Mouse (Mus musculus) CD4-positive, CD25-positive, alpha-beta regulatory T cell, adult 2 months (primary cell): ENCODE data around the gene Hadhb.

Experiments used
- DNase-seq: peaks from one replicate; pipeline ENCODE4 v3.0.0-alpha.2; 2012; ENCODE audit warnings: low read depth, low spot score

The Hadhb gene

GRCm38 (mm10) chr5:30233042-30233441 lies 78.0 kb downstream of the Hadhb start:
- peak; percentile 36 for DNase-seq

- DNase-seq = no peak
Observed at GRCm38 (mm10) chr5:30233979-30234378, 78.9 kb downstream of the Hadhb start.
